Mouse (Mus musculus) small intestine, adult 2 months (tissue): ENCODE data around the gene Lhx8. TPM values are rescaled to one million over a fixed set of nuclear protein-coding genes. Genes with fewer than 3 reads are reported as not detected.

Experiments
- H3K27ac ChIP-seq: fragments of 200-500 bp; 2 replicates; pipeline ENCODE4 v1.5.1; 2012; ENCODE audit warnings: low read depth, low read length, control low read depth, inconsistent platforms; ENCODE audit not compliant: insufficient read depth
- H3K27me3 ChIP-seq: fragments of 200-500 bp; 2 replicates; pipeline ENCODE4 v1.6.1; 2012; ENCODE audit warnings: mild to moderate bottlenecking, moderate library complexity, low read length, inconsistent platforms; ENCODE audit not compliant: control insufficient read depth, insufficient read depth
- H3K36me3 ChIP-seq: fragments of 200-500 bp; 2 replicates; pipeline ENCODE4 v1.6.1; 2012; ENCODE audit warnings: mild to moderate bottlenecking, low read length, control low read depth, inconsistent platforms; ENCODE audit not compliant: control insufficient read depth, insufficient read depth
- H3K4me1 ChIP-seq: fragments of 200-500 bp; 2 replicates; pipeline ENCODE4 v1.6.1; 2012; ENCODE audit warnings: low read length, inconsistent platforms, mixed read lengths; ENCODE audit not compliant: control insufficient read depth, insufficient read depth, insufficient read length
- H3K4me3 ChIP-seq: fragments of 200-500 bp; 2 replicates; pipeline ENCODE4 v1.5.1; 2012; ENCODE audit warnings: low read depth, mild to moderate bottlenecking, control low read depth, inconsistent platforms, low read length, moderate library complexity
- CTCF ChIP-seq: fragments of 200-500 bp; IDR thresholded peaks from 2 replicates; pipeline ENCODE4 v1.5.1; 2012; ENCODE audit warnings: low read depth, mild to moderate bottlenecking, control low read depth, inconsistent platforms, low read length, moderate library complexity, mixed read lengths; ENCODE audit not compliant: insufficient replicate concordance, insufficient read length; ENCODE audit errors: extremely low read depth
- POLR2A ChIP-seq: fragments of 200-500 bp; IDR thresholded peaks from 2 replicates; pipeline ENCODE4 v1.6.1; 2012; ENCODE audit warnings: low read depth, mild to moderate bottlenecking, control low read depth, inconsistent platforms, low read length, moderate library complexity
- WGBS: fragments of 180-500 bp; shearing (Covaris S2); methylation state at CpG from one replicate; pipeline ENCODE4 v1.1.7; 2018; 5-methylcytosine and 5-hydroxymethylcytosine counted together
- polyA plus RNA-seq: library from polyadenylated mRNA; depleted of rRNA; stranded (reverse); fragments of >200 nt; gene quantifications from 2 replicates; pipeline ENCODE4 v1.2.3, GENCODE M21; 2012

Lhx8 gene
- polyA plus RNA-seq, 1 experiment, result not detected

DNA sequence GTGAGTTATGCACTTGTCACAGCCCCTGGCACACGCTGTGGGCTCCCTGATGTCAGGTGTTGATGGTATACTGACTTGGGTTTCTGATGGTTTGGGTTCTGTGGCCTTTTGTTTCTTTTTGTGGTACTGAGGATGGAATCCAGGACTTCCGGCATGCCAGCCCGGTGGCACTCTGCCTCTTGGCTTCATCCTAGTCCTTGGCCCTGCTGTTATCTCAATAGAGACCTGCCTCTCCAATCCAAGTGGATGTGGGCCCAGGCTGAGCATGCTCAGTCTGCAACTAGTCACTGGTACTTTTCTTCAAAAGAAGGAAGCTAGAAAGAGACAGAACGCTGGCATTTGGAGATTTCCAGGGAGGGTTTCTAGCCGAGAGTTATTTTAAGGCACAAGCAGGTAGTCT lies 38.3 kb downstream of the Lhx8 start:
- no peak for TF ChIP-seq CTCF
- TF ChIP-seq POLR2A, result no peak
- Histone ChIP-seq H3K4me1 (no peaks in the 10 kb centered on the region), H3K27ac (no peak overlapping the region), H3K4me3 (no peak overlapping the region), H3K36me3 (no peaks in the 10 kb centered on the region), H3K27me3 (no peaks in the 10 kb centered on the region)
- 74% methylated on average over 5 of the region's 5 CpGs for WGBS

DNA sequence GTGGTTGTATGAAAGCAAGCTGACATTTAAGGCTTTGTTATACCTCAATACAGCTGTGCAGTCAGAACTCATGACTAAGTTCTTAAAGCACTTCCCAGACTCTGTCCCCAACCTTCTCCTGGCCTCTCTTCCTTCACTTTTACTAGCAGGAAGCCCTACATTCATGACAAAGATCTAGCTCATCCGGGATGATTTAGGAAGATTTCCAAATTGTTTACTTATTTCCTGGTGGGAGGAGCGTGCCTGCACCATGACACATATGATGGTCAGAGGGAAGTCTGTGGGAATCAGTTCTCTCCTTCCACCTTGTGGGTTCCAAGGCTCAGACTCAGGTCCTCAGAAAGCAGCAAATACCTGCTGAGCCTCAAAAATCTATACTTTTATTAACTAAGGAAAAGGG lies 40.1 kb downstream of the Lhx8 start:
- no peaks in the 10 kb centered on the region for H3K4me1 ChIP-seq
- no peaks in the 10 kb centered on the region for H3K27me3 ChIP-seq
- no peak for TF ChIP-seq CTCF
- TF ChIP-seq POLR2A, result no peak
- no peak overlapping the region for H3K27ac ChIP-seq
- H3K36me3 ChIP-seq, result no peaks in the 10 kb centered on the region
- no peak overlapping the region for H3K4me3 ChIP-seq
- WGBS, result 43% methylated on average over 2 of the region's 2 CpGs

DNA sequence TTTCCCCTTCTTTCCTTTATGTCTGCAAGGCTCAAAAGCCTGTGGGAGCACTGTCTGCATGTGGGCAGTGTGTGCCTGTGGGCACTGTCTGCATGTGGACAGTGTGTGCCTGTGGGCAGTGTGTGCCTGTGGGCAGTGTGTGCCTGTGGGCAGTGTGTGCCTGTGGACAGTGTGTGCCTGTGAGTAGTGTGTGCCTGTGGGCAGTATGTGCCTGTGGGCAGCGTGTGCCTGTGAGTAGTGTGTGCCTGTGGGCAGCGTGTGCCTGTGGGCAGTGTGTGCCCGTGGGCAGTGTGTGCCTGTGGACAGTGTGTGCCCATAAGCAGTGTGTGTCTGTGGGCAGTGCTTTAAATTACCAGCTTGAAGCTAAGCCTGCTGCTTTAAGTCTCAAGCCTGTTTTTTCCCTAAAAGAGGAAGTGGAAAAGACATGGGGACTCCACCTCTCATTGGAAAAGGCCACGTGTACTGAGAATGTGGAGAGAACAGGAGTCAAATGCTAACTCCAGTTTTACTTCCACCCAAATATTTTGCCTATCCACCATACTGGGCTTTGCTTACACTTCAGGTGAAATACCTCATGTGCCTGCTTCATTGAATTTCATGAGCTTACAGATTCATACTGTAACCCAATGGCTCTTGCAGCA lies 41.9 kb downstream of the Lhx8 start:
- 71% methylated on average over 4 of the region's 4 CpGs for WGBS
- TF ChIP-seq POLR2A (no peak), CTCF (no peak)
- H3K4me1 ChIP-seq, result no peaks in the 10 kb centered on the region
- no peak overlapping the region for H3K27ac ChIP-seq
- H3K4me3 ChIP-seq, result no peak overlapping the region
- H3K36me3 ChIP-seq, result no peaks in the 10 kb centered on the region
- no peaks in the 10 kb centered on the region for H3K27me3 ChIP-seq

DNA sequence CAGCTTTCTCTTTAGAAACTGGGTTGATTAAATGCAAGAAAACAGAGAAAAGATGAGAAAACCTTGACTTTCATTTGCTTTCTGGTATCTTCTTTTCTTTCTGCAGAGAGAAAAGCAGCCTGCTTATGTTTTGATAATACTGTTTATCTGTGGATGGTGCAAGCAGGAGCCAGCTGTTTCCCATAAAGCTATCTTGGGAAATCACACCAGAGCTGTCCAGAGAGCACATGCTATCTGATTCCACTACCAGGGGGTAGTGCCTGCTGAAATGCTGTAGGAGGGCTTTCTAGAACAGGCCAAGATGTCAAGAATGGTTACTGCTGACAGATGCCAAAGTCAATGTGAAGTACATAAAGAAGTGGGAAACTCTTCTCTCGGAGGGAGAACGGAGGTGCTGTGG lies 43.2 kb downstream of the Lhx8 start:
- H3K27me3 ChIP-seq, result no peaks in the 10 kb centered on the region
- H3K4me1 ChIP-seq, result no peaks in the 10 kb centered on the region
- TF ChIP-seq CTCF, result no peak
- no peak for TF ChIP-seq POLR2A
- H3K4me3 ChIP-seq, result no peak overlapping the region
- WGBS, result 85% methylated on average over 2 of the region's 2 CpGs
- no peak overlapping the region for H3K27ac ChIP-seq
- H3K36me3 ChIP-seq, result no peaks in the 10 kb centered on the region

DNA sequence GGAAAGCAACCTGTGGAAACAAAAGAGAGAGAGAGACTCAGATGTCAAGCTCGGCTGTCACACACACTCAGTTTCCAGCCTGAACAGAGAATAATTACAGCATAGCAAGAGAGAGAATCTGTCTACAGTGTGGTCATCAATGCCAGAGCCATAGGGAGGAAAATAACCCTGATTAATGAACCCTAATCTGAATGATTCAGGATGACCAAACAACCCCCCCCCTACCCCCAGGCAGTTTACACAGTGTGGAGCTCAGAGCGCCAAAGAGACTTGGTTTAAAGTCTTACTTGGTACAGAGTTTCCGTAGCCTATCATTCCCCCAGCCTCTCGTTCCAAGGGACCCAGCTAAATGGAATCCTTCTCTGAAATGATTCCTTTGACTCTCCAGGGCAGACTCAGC lies 45.1 kb downstream of the Lhx8 start:
- Histone ChIP-seq H3K27ac (no peak overlapping the region), H3K4me1 (no peaks in the 10 kb centered on the region), H3K4me3 (no peak overlapping the region), H3K36me3 (no peaks in the 10 kb centered on the region), H3K27me3 (no peaks in the 10 kb centered on the region)
- 53% methylated on average over 4 of the region's 4 CpGs for WGBS
- TF ChIP-seq POLR2A (no peak), CTCF (no peak)

DNA sequence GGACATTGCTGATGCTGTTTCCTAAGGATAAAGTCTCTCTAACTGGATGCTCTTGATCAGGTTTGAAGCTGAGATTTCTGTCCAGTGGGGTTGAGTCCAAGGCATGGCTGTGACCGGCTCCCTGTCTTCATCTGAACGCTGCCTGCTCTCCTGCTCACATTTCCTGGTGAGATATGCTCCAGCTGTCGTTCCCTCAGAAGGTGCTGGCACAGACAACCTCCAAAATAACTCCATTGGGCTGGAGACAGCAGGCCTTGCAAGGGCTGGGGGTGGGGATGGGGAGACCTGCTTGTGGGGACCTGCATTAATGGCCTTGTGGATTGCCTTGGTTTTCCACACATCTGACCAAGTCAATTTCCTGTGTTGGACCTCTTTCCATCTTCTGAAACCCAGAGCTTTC lies 46.2 kb downstream of the Lhx8 start:
- Histone ChIP-seq H3K27me3 (no peaks in the 10 kb centered on the region), H3K27ac (no peak overlapping the region), H3K4me1 (no peaks in the 10 kb centered on the region), H3K36me3 (no peaks in the 10 kb centered on the region), H3K4me3 (no peak overlapping the region)
- TF ChIP-seq CTCF, result no peak
- TF ChIP-seq POLR2A, result no peak
- WGBS, result 43% methylated on average over 3 of the region's 3 CpGs

DNA sequence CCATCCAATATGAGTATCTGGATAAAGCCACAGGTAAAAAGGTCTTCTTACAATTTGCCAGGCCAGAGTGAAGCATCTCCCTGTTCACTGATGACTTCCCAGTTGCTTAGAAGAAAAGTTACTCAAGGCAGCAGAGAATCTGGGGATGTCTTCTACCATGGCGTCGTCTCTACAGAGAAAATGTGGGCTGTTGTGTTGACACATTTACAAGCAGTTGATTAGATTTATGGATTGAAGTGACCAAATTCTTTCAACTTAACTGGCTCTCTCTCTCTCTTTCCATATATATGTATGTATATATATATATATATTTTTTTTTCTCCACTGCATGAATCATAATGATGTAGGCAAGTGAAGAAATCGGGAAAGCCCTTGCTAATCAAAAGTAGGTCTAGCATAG lies 55.8 kb downstream of the Lhx8 start:
- Histone ChIP-seq H3K4me3 (no peak overlapping the region), H3K4me1 (no peaks in the 10 kb centered on the region), H3K27ac (no peak overlapping the region), H3K27me3 (no peaks in the 10 kb centered on the region), H3K36me3 (no peaks in the 10 kb centered on the region)
- no peak for TF ChIP-seq CTCF
- TF ChIP-seq POLR2A, result no peak
- WGBS, result 69% methylated on average over 3 of the region's 3 CpGs
